Mouse (Mus musculus) megakaryocyte-erythroid progenitor cell, adult 5-6 weeks (primary cell): Measurements from ENCODE around the gene Olfr1385. TPM values are rescaled to one million over a fixed set of nuclear protein-coding genes. Genes with fewer than 3 reads are reported as not detected.
"Not testable (repeated sequence)": the region's sequence is repeated elsewhere in the genome, so short reads cannot be mapped to it uniquely, and the experiment has no call there.

Experiments used
- ATAC-seq: replicated peaks from 2 replicates; pipeline ENCODE4 v1.8.0; 2016; ENCODE audit warnings: mild to moderate bottlenecking, inconsistent platforms; ENCODE audit not compliant: severe bottlenecking, poor library complexity, low FRiP score, low TSS enrichment
- total RNA-seq, 2 experiments: library from RNA; stranded (forward) in 1 of 2; stranded (reverse) in 1 of 2; fragments of 200-1000, 215-1000 nt in 1 of 2; fragments of >200 nt in 1 of 2; fragmentation: Nextera tagmentation in 1 of 2; gene quantifications; 2 replicates each; pipeline ENCODE4 v1.2.3; 2014 to 2017

The Olfr1385 gene
- not detected in 2 replicates for total RNA-seq (2014; fragmentation: Nextera tagmentation)
- not detected in 2 replicates for total RNA-seq (2017)

DNA sequence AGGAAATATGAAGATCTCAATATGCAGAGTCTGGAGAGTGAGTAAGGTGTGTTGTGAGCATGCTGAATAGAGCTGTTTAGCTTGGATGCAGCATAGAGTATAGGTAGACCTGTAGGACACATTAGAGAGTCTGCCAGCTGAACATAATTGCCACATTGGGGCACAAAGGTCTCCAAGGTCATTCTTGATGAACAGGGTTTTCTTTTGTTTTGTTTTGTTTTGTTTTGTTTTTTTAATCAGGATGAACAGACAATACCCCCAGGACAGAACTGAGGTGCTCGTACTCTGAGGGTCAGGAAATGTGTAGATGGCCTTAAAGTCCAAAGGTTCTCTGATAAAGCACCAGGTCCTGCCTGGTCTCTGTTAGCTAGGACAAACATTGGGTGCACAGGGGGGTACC, at the start of gene Olfr1385:
TSS of gene Olfr1385 (plus strand) at position 301 of the 400 bp plus-strand sequence.
- ATAC-seq = not testable (repeated sequence)

DNA sequence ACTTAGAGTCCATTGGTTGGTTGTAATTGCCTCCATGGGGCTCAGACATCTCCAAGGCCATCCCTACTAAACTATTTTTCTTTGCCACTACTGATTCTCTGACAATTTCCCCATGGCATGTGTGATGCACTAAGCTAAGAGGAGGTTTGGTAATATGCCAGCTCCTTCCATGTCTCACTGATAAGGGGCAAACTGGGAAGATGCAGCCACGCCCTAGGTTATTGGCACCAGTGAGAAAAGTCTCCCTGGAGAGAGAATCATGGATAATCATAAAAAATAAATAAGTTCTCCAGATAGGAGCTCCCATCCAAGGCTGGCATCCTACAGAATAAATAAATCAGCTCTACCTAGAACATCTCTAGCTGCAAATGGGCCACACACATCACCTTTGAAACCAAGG, 33.8 kb upstream of the Olfr1385 start, which contains the start of gene Olfr1387:
TSS of gene Olfr1387 (plus strand) at position 301 of the 400 bp plus-strand sequence.
- no peak for ATAC-seq

DNA sequence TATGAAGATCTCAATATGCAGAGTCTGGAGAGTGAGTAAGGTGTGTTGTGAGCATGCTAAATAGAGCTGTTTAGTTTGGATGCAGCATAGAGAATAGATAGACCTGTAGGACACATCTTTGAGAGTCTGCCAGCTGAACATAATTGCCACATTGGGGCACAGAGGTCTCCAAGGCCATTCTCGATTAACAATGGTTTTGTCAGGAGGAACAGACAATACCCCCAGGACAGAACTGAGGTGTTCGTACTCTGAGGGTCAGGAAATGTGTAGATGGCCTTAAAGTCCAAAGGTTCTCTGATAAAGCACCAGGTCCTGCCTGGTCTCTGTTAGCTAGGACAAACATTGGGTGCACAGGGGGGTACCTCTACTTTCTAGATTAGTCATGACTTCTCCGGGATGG, 24.1 kb upstream of the Olfr1385 start, which contains the start of gene Olfr1386:
TSS of gene Olfr1386 (plus strand) at position 301 of the 400 bp plus-strand sequence.
- ATAC-seq = not testable (repeated sequence)

DNA sequence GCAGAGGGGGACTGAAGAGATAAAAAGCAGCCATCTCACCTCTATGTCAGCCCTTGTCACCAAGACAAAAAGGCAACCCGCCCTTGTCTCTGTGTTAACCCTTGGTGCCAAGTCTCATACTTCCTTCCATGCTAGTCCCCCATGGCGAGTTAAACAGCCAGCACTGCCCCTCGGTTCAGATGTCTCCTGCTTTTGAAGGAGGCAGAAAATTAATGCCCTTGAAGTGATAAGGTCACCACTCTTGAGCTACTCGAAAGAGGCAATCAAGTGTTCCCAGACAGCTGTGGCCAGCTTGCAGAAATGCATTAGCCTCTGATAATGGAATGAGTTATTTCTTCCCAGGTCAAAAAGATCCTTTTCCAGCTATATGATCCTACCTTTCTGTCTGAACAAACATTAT, 2.9 kb upstream of the Olfr1385 start:
- no peak for ATAC-seq

DNA sequence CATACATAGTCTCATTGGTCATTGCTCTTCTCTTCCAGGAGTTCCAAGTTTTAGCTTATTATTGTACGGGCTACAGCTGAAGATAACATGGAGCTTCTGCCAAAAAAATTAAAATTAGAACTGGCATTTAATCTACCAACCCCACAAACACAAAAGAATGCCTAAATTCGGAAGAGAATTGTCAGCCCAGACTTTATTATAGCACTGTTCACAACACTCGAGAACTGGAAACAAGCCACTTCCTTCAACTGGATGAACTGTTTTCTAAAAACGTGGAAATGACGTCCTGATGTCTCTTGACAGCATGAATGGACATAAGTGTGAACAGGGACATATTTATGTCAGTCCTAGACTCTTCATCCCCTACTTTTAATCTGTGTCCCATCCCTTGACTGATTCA, 29.2 kb downstream of the Olfr1385 start:
- ATAC-seq = no peak

DNA sequence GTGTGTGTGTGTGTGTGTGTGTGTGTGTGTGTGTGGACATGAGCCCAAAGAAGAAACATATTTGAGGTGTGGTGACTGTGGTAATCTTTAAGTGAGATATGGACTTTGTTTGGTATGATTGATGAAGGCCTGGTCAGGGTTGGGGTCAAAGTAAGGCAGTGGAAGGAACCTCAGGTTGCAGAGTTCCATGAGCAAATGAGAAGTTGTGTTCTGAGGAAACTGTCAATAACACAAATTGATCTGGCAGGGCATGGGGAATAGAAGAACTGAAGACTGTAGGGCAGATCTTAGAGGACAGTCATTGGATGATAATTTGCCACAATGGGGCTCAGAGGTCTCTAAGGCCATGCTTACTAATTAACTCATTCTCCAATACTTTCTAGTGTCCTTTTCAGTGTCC, 30.5 kb downstream of the Olfr1385 start, which contains the start of gene Olfr1383:
TSS of gene Olfr1383 (plus strand) at position 301 of the 400 bp plus-strand sequence.
- no peak for ATAC-seq

DNA sequence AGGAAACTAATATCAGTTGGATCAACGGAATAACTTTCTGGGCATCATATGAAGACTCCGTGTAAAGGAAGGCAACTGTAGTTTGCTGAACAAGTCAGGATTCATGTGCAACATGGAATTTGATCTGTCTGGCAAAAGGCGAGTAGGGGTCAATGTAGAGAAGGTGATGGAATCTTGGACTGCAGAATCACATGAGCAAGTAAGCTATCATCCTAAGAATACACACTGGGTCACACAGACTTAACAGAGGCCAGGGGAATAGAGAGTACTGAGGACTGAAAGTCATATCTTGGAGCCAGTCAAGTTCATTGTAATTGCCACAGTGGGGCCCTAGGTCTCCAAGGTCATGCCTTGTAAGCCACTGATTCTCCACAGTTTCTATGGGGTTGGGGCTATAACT, 39.1 kb downstream of the Olfr1385 start, which contains the start of gene Olfr1382:
TSS of gene Olfr1382 (plus strand) at position 301 of the 400 bp plus-strand sequence.
- no peak for ATAC-seq

DNA sequence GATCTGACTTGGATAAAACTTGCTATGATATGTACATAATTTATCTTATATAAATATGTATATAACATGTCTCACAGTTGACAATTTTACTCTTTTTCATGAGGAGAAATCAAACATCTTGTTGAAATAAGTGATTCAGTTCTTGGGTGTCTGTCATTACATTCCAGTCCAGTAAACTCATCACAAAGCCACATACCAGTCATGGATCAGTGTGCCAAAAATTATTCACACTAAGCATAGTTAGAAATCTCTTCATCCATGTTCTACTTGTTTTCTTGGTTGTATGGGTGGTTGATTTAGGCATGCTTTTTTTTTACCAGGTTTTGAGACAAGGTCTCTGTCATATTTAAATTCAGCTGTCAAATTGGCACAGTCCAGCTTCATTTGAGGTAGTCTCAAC, 43.9 kb downstream of the Olfr1385 start:
- no peak for ATAC-seq

DNA sequence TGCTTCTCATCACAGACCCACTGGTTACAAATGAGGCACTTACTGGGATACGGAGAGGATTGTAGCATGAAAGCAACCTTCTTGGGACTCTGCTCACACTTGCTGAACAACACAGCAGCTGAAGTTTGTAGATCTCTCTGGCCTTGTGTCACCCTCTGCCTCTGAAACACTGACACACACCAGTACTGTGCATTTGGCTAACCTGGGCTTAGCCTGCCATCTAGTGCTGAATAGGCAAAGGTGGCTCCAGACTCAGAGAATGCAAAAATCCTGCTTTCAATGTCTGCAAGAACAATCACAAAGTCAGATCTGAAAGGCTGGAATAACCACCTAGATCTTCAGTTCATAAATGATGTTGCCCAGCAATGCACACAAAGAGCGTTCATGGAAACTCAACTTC, 47.8 kb downstream of the Olfr1385 start:
- not testable (repeated sequence) for ATAC-seq

DNA sequence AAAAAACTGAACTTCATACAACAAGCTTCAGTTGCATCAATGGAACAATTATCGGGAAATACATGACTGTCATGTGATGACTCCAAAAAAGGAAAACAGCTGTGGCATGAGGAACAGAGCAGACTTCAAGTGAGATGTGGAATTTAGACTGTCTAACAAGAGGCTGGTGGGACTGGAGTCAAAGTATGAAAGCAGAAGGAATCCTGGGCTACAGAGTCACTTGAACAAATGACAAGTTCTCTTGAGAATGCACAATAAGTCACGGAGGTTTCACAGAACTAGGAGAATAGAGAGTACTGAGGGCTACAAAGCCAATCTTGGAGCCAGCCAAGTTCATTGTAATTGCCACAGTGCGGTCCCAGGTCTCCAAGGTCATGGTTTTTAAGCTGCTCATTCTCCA, 54.3 kb downstream of the Olfr1385 start, which contains the start of gene Olfr1381:
TSS of gene Olfr1381 (plus strand) at position 301 of the 400 bp plus-strand sequence.
- not testable (repeated sequence) for ATAC-seq

Other genes with a start within 250 kb of the Olfr1385 start
- gene Mgat1, start 244.9 kb upstream of the Olfr1385 start, total RNA-seq (2014; fragmentation: Nextera tagmentation) = 47.4 and 53.5 TPM in 2 replicates
- gene Mgat1, start 244.9 kb upstream of the Olfr1385 start, total RNA-seq (2017) = 28.1 and 34.2 TPM in 2 replicates
- gene Olfr1393, start 210.8 kb upstream of the Olfr1385 start, total RNA-seq (2014; fragmentation: Nextera tagmentation) = not detected in 2 replicates
- not detected in 2 replicates for gene Olfr1393, start 210.8 kb upstream of the Olfr1385 start, total RNA-seq (2017)
- gene Olfr1392, start 203.8 kb upstream of the Olfr1385 start, total RNA-seq (2014; fragmentation: Nextera tagmentation) = not detected in 2 replicates
- not detected in 2 replicates for gene Olfr1392, start 203.8 kb upstream of the Olfr1385 start, total RNA-seq (2017)
- not detected in 2 replicates for gene Olfr10, start 184.3 kb upstream of the Olfr1385 start, total RNA-seq (2014; fragmentation: Nextera tagmentation)
- not detected in 2 replicates for gene Olfr10, start 184.3 kb upstream of the Olfr1385 start, total RNA-seq (2017)
- gene Olfr1391, start 166.3 kb upstream of the Olfr1385 start, total RNA-seq (2014; fragmentation: Nextera tagmentation) = not detected in 2 replicates
- gene Olfr1391, start 166.3 kb upstream of the Olfr1385 start, total RNA-seq (2017) = not detected in 2 replicates
- gene Olfr1390, start 153.9 kb upstream of the Olfr1385 start, total RNA-seq (2014; fragmentation: Nextera tagmentation) = not detected in 2 replicates
- not detected in 2 replicates for gene Olfr1390, start 153.9 kb upstream of the Olfr1385 start, total RNA-seq (2017)
- gene Olfr1389, start 66.0 kb upstream of the Olfr1385 start, total RNA-seq (2014; fragmentation: Nextera tagmentation) = not detected in 2 replicates
- not detected in 2 replicates for gene Olfr1389, start 66.0 kb upstream of the Olfr1385 start, total RNA-seq (2017)
- 0.72 and 0.87 TPM in 2 replicates for gene Olfr1388, start 52.4 kb upstream of the Olfr1385 start, total RNA-seq (2014; fragmentation: Nextera tagmentation)
- 0.80 and 1.4 TPM in 2 replicates for gene Olfr1388, start 52.4 kb upstream of the Olfr1385 start, total RNA-seq (2017)
- not detected in 2 replicates for gene Olfr1387, start 33.7 kb upstream of the Olfr1385 start, total RNA-seq (2014; fragmentation: Nextera tagmentation)
- gene Olfr1387, start 33.7 kb upstream of the Olfr1385 start, total RNA-seq (2017) = not detected in 2 replicates
- gene Olfr1386, start 24.0 kb upstream of the Olfr1385 start, total RNA-seq (2014; fragmentation: Nextera tagmentation) = not detected in 2 replicates
- not detected in 2 replicates for gene Olfr1386, start 24.0 kb upstream of the Olfr1385 start, total RNA-seq (2017)
- not detected in 2 replicates for gene Olfr1384, start 17.7 kb downstream of the Olfr1385 start, total RNA-seq (2014; fragmentation: Nextera tagmentation)
- not detected in 2 replicates for gene Olfr1384, start 17.7 kb downstream of the Olfr1385 start, total RNA-seq (2017)
- gene Olfr1383, start 30.6 kb downstream of the Olfr1385 start, total RNA-seq (2014; fragmentation: Nextera tagmentation) = not detected in 2 replicates
- not detected in 2 replicates for gene Olfr1383, start 30.6 kb downstream of the Olfr1385 start, total RNA-seq (2017)
- not detected in 2 replicates for gene Olfr1382, start 39.2 kb downstream of the Olfr1385 start, total RNA-seq (2014; fragmentation: Nextera tagmentation)
- not detected in 2 replicates for gene Olfr1382, start 39.2 kb downstream of the Olfr1385 start, total RNA-seq (2017)
- gene Olfr1381, start 54.4 kb downstream of the Olfr1385 start, total RNA-seq (2014; fragmentation: Nextera tagmentation) = not detected in 2 replicates
- gene Olfr1381, start 54.4 kb downstream of the Olfr1385 start, total RNA-seq (2017) = not detected in 2 replicates
- gene Olfr1380, start 67.8 kb downstream of the Olfr1385 start, total RNA-seq (2014; fragmentation: Nextera tagmentation) = not detected in 2 replicates
- gene Olfr1380, start 67.8 kb downstream of the Olfr1385 start, total RNA-seq (2017) = not detected in 2 replicates
- gene Flt4, start 120.2 kb downstream of the Olfr1385 start, total RNA-seq (2014; fragmentation: Nextera tagmentation) = not detected in 2 replicates
- gene Flt4, start 120.2 kb downstream of the Olfr1385 start, total RNA-seq (2017) = not detected in 2 replicates
- gene Scgb3a1, start 174.5 kb downstream of the Olfr1385 start, total RNA-seq (2014; fragmentation: Nextera tagmentation) = not detected in 2 replicates
- gene Scgb3a1, start 174.5 kb downstream of the Olfr1385 start, total RNA-seq (2017) = not detected in 2 replicates
- 104 and 127 TPM in 2 replicates for gene Cnot6, start 223.7 kb downstream of the Olfr1385 start, total RNA-seq (2014; fragmentation: Nextera tagmentation)
- 69.7 and 111 TPM in 2 replicates for gene Cnot6, start 223.7 kb downstream of the Olfr1385 start, total RNA-seq (2017)